Mouse (Mus musculus) intestine, embryonic 15.5 days (tissue): ENCODE measurements around the gene Acmsd. TPM values are rescaled to one million over a fixed set of nuclear protein-coding genes. Genes with fewer than 3 reads are reported as not detected.

ENCODE experiments used
- ATAC-seq: fragments of 200-750 bp; cut with Nextera tagmentation; 2 replicates; pipeline ENCODE4 v1.8.0; 2017; ENCODE audit warnings: moderate TSS enrichment, moderate library complexity
- H3K27ac ChIP-seq: fragments of 300-500 bp; sonication (generic); 2 replicates; pipeline ENCODE4 v1.5.1; 2015; ENCODE audit warnings: mild to moderate bottlenecking, inconsistent platforms
- H3K27me3 ChIP-seq: fragments of 300-500 bp; sonication (generic); replicated peaks from 2 replicates; pipeline ENCODE4 v1.6.1; 2015; ENCODE audit warnings: inconsistent platforms
- H3K36me3 ChIP-seq: fragments of 300-500 bp; sonication (generic); 2 replicates; pipeline ENCODE4 v1.6.1; 2015; ENCODE audit warnings: inconsistent platforms
- H3K4me1 ChIP-seq: fragments of 300-500 bp; sonication (generic); replicated peaks from 2 replicates; pipeline ENCODE4 v1.6.1; 2015; ENCODE audit warnings: inconsistent platforms
- H3K4me2 ChIP-seq: fragments of 300-500 bp; sonication (generic); replicated peaks from 2 replicates; pipeline ENCODE4 v1.6.1; 2015; ENCODE audit warnings: mild to moderate bottlenecking, inconsistent platforms
- H3K4me3 ChIP-seq: fragments of 300-500 bp; sonication (generic); replicated peaks from 2 replicates; pipeline ENCODE4 v1.5.1; 2015; ENCODE audit warnings: inconsistent platforms
- H3K9ac ChIP-seq: fragments of 300-500 bp; sonication (generic); 2 replicates; pipeline ENCODE4 v1.6.1; 2015; ENCODE audit warnings: inconsistent platforms
- H3K9me3 ChIP-seq: fragments of 300-500 bp; sonication (generic); 2 replicates; pipeline ENCODE4 v1.6.1; 2016; ENCODE audit warnings: inconsistent platforms
- WGBS: fragments of 180-500 bp; shearing (Covaris S2); methylation state at CpG from one replicate; pipeline ENCODE4 v1.1.7; 2015; 5-methylcytosine and 5-hydroxymethylcytosine counted together
- polyA plus RNA-seq: library from polyadenylated mRNA; unstranded; fragments of >200 nt; fragmentation: Nextera tagmentation; extraction: Ambion mirVana; gene quantifications from 2 replicates; pipeline ENCODE4 v1.2.1, GENCODE M21; 2015

Acmsd gene
- polyA plus RNA-seq, 1 experiment from 2014 or later, result 0.28 TPM

GRCm38 (mm10) chr1:127780849-127781248 is 51.6 kb downstream of the Acmsd start:
- Histone ChIP-seq H3K27me3 (no peaks in the 10 kb centered on the region), H3K9ac (no peak overlapping the region), H3K27ac (no peak overlapping the region), H3K4me1 (no peaks in the 10 kb centered on the region), H3K9me3 (no peaks in the 10 kb centered on the region), H3K4me2 (no peak overlapping the region), H3K36me3 (no peaks in the 10 kb centered on the region), H3K4me3 (no peak overlapping the region)
- ATAC-seq, result no peak
- 76% methylated on average over 2 of the region's 2 CpGs for WGBS

GRCm38 (mm10) chr1:127783862-127784261 is 54.6 kb downstream of the Acmsd start:
- no peak overlapping the region for H3K27ac ChIP-seq
- no peak overlapping the region for H3K9ac ChIP-seq

GRCm38 (mm10) chr1:127785882-127786281 is 56.7 kb downstream of the Acmsd start:
- no peak overlapping the region for H3K9ac ChIP-seq
- no peak for ATAC-seq
- no peak overlapping the region for H3K27ac ChIP-seq
- WGBS, result 43% methylated on average over 1 of the region's 1 CpGs
- no peaks in the 10 kb centered on the region for H3K27me3 ChIP-seq
- H3K4me3 ChIP-seq, result no peak overlapping the region
- no peak overlapping the region for H3K4me2 ChIP-seq
- 0 out of 2 replicates have a peak, but pooled peaks cover 2% of the 10 kb centered on the region for H3K4me1 ChIP-seq
- no peaks in the 10 kb centered on the region for H3K36me3 ChIP-seq
- no peaks in the 10 kb centered on the region for H3K9me3 ChIP-seq

More at GRCm38 (mm10) chr1:127783862-127784261, 54.6 kb downstream of the Acmsd start:
- H3K4me2 ChIP-seq, result no peak overlapping the region
- H3K27me3 ChIP-seq, result no peaks in the 10 kb centered on the region
- no peak for ATAC-seq
- H3K4me1 ChIP-seq, result 0 out of 2 replicates have a peak, but pooled peaks cover 2% of the 10 kb centered on the region
- no peaks in the 10 kb centered on the region for H3K36me3 ChIP-seq
- H3K9me3 ChIP-seq, result no peaks in the 10 kb centered on the region
- no peak overlapping the region for H3K4me3 ChIP-seq

- Histone ChIP-seq H3K27ac (no peak overlapping the region), H3K4me3 (no peak overlapping the region), H3K9me3 (no peaks in the 10 kb centered on the region), H3K9ac (no peak overlapping the region), H3K36me3 (no peaks in the 10 kb centered on the region), H3K4me1 (0 out of 2 replicates have a peak, but pooled peaks cover 2% of the 10 kb centered on the region), H3K4me2 (no peak overlapping the region), H3K27me3 (no peaks in the 10 kb centered on the region)
- ATAC-seq, result no peak
- WGBS, result 86% methylated on average over 6 of the region's 6 CpGs
Measured at GRCm38 (mm10) chr1:127788943-127789342, 59.7 kb downstream of the Acmsd start.

- no peak overlapping the region for H3K9ac ChIP-seq
- ATAC-seq, result no peak
- WGBS, result 94% methylated on average over 1 of the region's 1 CpGs
- no peak overlapping the region for H3K4me2 ChIP-seq
- H3K27me3 ChIP-seq, result no peaks in the 10 kb centered on the region
- no peak overlapping the region for H3K4me3 ChIP-seq
- no peaks in the 10 kb centered on the region; the same call in 1 of the 2 replicates for H3K36me3 ChIP-seq
- H3K9me3 ChIP-seq, result no peaks in the 10 kb centered on the region
- no peak overlapping the region for H3K27ac ChIP-seq
- no peaks in the 10 kb centered on the region for H3K4me1 ChIP-seq
Measured at GRCm38 (mm10) chr1:127793459-127793858, 64.2 kb downstream of the Acmsd start.

GRCm38 (mm10) chr1:127795087-127795769 is 66.0 kb downstream of the Acmsd start:
- H3K27me3 ChIP-seq, result no peaks in the 10 kb centered on the region
- no peaks in the 10 kb centered on the region for H3K4me1 ChIP-seq
- H3K27ac ChIP-seq, result no peak overlapping the region
- WGBS, result 93% methylated on average over 6 of the region's 6 CpGs
- peaks cover 3% of the 10 kb centered on the region; the same call in 1 of the 2 replicates for H3K36me3 ChIP-seq
- no peak overlapping the region for H3K4me3 ChIP-seq
- no peaks in the 10 kb centered on the region for H3K9me3 ChIP-seq
- no peak for ATAC-seq
- H3K9ac ChIP-seq, result no peak overlapping the region
- H3K4me2 ChIP-seq, result no peak overlapping the region

GRCm38 (mm10) chr1:127796341-127796740 is 67.1 kb downstream of the Acmsd start:
- ATAC-seq, result no peak
- no peaks in the 10 kb centered on the region for H3K4me1 ChIP-seq
- H3K9ac ChIP-seq, result no peak overlapping the region
- H3K4me3 ChIP-seq, result no peak overlapping the region
- peaks cover 3% of the 10 kb centered on the region; the same call in 1 of the 2 replicates for H3K36me3 ChIP-seq
- 78% methylated on average over 4 of the region's 4 CpGs for WGBS
- no peak overlapping the region for H3K27ac ChIP-seq
- no peaks in the 10 kb centered on the region for H3K9me3 ChIP-seq
- H3K4me2 ChIP-seq, result no peak overlapping the region
- H3K27me3 ChIP-seq, result no peaks in the 10 kb centered on the region

GRCm38 (mm10) chr1:127796752-127797151 is 67.5 kb downstream of the Acmsd start:
- 90% methylated on average over 1 of the region's 1 CpGs for WGBS
- Histone ChIP-seq H3K9ac (no peak overlapping the region), H3K4me2 (no peak overlapping the region), H3K36me3 (peaks cover 3% of the 10 kb centered on the region; the same call in 1 of the 2 replicates), H3K27ac (no peak overlapping the region), H3K4me3 (no peak overlapping the region), H3K9me3 (no peaks in the 10 kb centered on the region), H3K4me1 (no peaks in the 10 kb centered on the region), H3K27me3 (no peaks in the 10 kb centered on the region)
- no peak for ATAC-seq

GRCm38 (mm10) chr1:127802916-127803315 is 73.7 kb downstream of the Acmsd start:
- Histone ChIP-seq H3K36me3 (peaks cover 23% of the 10 kb centered on the region), H3K9me3 (no peaks in the 10 kb centered on the region), H3K27ac (no peak overlapping the region), H3K9ac (no peak overlapping the region), H3K4me2 (no peak overlapping the region), H3K4me1 (no peaks in the 10 kb centered on the region), H3K27me3 (no peaks in the 10 kb centered on the region), H3K4me3 (no peak overlapping the region)
- WGBS, result 89% methylated on average over 8 of the region's 8 CpGs
- ATAC-seq, result no peak

- H3K9me3 ChIP-seq, result no peaks in the 10 kb centered on the region
- no peaks in the 10 kb centered on the region for H3K4me1 ChIP-seq
- H3K4me2 ChIP-seq, result no peak overlapping the region
- no peak overlapping the region for H3K4me3 ChIP-seq
- peaks cover 4% of the 10 kb centered on the region; the same call in 1 of the 2 replicates for H3K36me3 ChIP-seq
- 95% methylated on average over 7 of the region's 7 CpGs for WGBS
- H3K9ac ChIP-seq, result no peak overlapping the region
- no peak for ATAC-seq
- no peaks in the 10 kb centered on the region for H3K27me3 ChIP-seq
- no peak overlapping the region for H3K27ac ChIP-seq
Measured at GRCm38 (mm10) chr1:127808671-127809070, 79.5 kb downstream of the Acmsd start.

- Histone ChIP-seq H3K36me3 (no peaks in the 10 kb centered on the region), H3K27me3 (no peaks in the 10 kb centered on the region), H3K27ac (no peak overlapping the region), H3K4me1 (no peaks in the 10 kb centered on the region), H3K9me3 (no peaks in the 10 kb centered on the region), H3K4me2 (no peak overlapping the region), H3K4me3 (no peak overlapping the region), H3K9ac (no peak overlapping the region)
- ATAC-seq, result no peak
- WGBS, result 61% methylated on average over 7 of the region's 7 CpGs
Measured at GRCm38 (mm10) chr1:127812929-127813328, 83.7 kb downstream of the Acmsd start.

- H3K27ac ChIP-seq, result no peak overlapping the region
- H3K9me3 ChIP-seq, result no peaks in the 10 kb centered on the region
- WGBS, result 83% methylated on average over 6 of the region's 6 CpGs
- no peaks in the 10 kb centered on the region for H3K36me3 ChIP-seq
- no peak overlapping the region for H3K4me3 ChIP-seq
- no peak for ATAC-seq
- no peak overlapping the region for H3K9ac ChIP-seq
- H3K4me1 ChIP-seq, result no peaks in the 10 kb centered on the region
- H3K4me2 ChIP-seq, result no peak overlapping the region
- H3K27me3 ChIP-seq, result no peaks in the 10 kb centered on the region
Measured at GRCm38 (mm10) chr1:127816381-127816780, 87.2 kb downstream of the Acmsd start.
